Mouse (Mus musculus) lung, postnatal 0 days (tissue): ENCODE measurements at regions not wholly inside any gene's neighbourhood (a gene's known extent, or its start where the extent isn't known, plus 50 kb on each side); places are given as distances from the start of the nearest gene placed in this dataset.

Experiments used
- CTCF ChIP-seq: IDR thresholded peaks from 2 replicates; pipeline ENCODE4 v1.5.1; 2016; ENCODE audit warnings: antibody characterized with exemption, mild to moderate bottlenecking
- EP300 ChIP-seq: IDR thresholded peaks from 2 replicates; pipeline ENCODE4 v1.6.1; 2016; ENCODE audit warnings: antibody characterized with exemption, mild to moderate bottlenecking, control low read depth

DNA sequence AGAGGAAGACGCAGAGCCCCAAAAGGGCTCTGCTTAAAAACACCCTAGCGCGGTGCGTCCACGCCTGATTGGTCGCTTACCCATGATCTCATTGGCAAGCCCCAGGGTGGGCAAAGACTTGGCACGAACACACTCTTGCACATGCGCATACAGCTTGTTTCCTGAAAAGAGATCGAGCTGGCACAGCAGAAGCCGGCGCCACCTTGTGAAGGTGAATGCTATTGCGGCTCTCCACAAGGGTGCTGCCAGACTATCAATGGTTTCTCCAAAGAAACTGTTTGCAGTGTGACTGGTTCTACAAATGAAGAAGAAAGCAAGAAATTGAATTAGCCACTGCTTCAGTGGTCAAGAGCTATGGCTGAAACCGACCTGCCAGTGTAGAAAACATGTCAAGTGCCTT lies 165.1 kb upstream of the Speer2 start:
- TF ChIP-seq CTCF = peak; percentile 18; the same call in 1 of the 2 replicates
- no peak for TF ChIP-seq EP300
